Mouse (Mus musculus): ENCODE results near the gene Phc3. TPM values are rescaled to one million over a fixed set of nuclear protein-coding genes. Genes with fewer than 3 reads are reported as not detected.
"Not testable (repeated sequence)": the region's sequence is repeated elsewhere in the genome, so short reads cannot be mapped to it uniquely, and the experiment has no call there.

Gene Phc3
- polyA plus RNA-seq, 1 experiment from 2014 or later: 7.8 TPM

- no peaks in the 10 kb centered on the region for H3K36me3 ChIP-seq (ENCODE audit: insufficient read depth)
- no peak overlapping the region for H3K4me2 ChIP-seq
- no peak for DNase-seq
- no peak overlapping the region for H3K4me3 ChIP-seq (ENCODE audit: low read depth, low read length)
- H3K9me3 ChIP-seq (ENCODE audit: low read depth, low read length): no peaks in the 10 kb centered on the region
- H3K4me1 ChIP-seq (ENCODE audit: insufficient read depth): no peaks in the 10 kb centered on the region
- H3K27ac ChIP-seq (ENCODE audit: low read depth): no peak overlapping the region
- ATAC-seq (ENCODE audit: insufficient read depth): no peak
- no peak overlapping the region for H3K9ac ChIP-seq
- no peaks in the 10 kb centered on the region for H3K27me3 ChIP-seq (ENCODE audit: insufficient read depth, low read length)
- TF ChIP-seq CTCF (IDR thresholded peaks at IDR 0.05; ENCODE audit: low read depth): no peak
- WGBS: 73% methylated on average over 1 of the region's 1 CpGs
These were observed 99.2 kb downstream of the Phc3 start for GRCm38 (mm10) chr3:30869995-30870394.

GRCm38 (mm10) chr3:30868625-30869024 is 100.6 kb downstream of the Phc3 start:
- Histone ChIP-seq H3K27ac (ENCODE audit: low read depth) (no peak overlapping the region), H3K36me3 (ENCODE audit: insufficient read depth) (no peaks in the 10 kb centered on the region), H3K4me1 (ENCODE audit: insufficient read depth) (no peaks in the 10 kb centered on the region), H3K27me3 (ENCODE audit: insufficient read depth, low read length) (no peaks in the 10 kb centered on the region), H3K9ac (no peak overlapping the region), H3K4me3 (ENCODE audit: low read depth, low read length) (no peak overlapping the region), H3K4me2 (no peak overlapping the region), H3K9me3 (ENCODE audit: low read depth, low read length) (no peaks in the 10 kb centered on the region)
- DNase-seq (no peak), ATAC-seq (ENCODE audit: insufficient read depth) (no peak)
- WGBS: 66% methylated on average over 5 of the region's 5 CpGs
- no peak for TF ChIP-seq CTCF (IDR thresholded peaks at IDR 0.05; ENCODE audit: low read depth)

GRCm38 (mm10) chr3:30868176-30868575 is 101.0 kb downstream of the Phc3 start:
- H3K9ac ChIP-seq: no peak overlapping the region
- no peak for TF ChIP-seq CTCF (IDR thresholded peaks at IDR 0.05; ENCODE audit: low read depth)
- no peak overlapping the region for H3K4me3 ChIP-seq (ENCODE audit: low read depth, low read length)
- H3K27ac ChIP-seq (ENCODE audit: low read depth): no peak overlapping the region
- WGBS: 58% methylated on average over 5 of the region's 5 CpGs
- H3K9me3 ChIP-seq (ENCODE audit: low read depth, low read length): no peaks in the 10 kb centered on the region
- H3K4me2 ChIP-seq: no peak overlapping the region
- DNase-seq: no peak
- no peaks in the 10 kb centered on the region for H3K4me1 ChIP-seq (ENCODE audit: insufficient read depth)
- H3K36me3 ChIP-seq (ENCODE audit: insufficient read depth): no peaks in the 10 kb centered on the region
- no peaks in the 10 kb centered on the region for H3K27me3 ChIP-seq (ENCODE audit: insufficient read depth, low read length)
- no peak for ATAC-seq (ENCODE audit: insufficient read depth)

GRCm38 (mm10) chr3:30864640-30865039 is 104.6 kb downstream of the Phc3 start:
- ATAC-seq (ENCODE audit: insufficient read depth) (no peak), DNase-seq (peak; percentile 10)
- no peaks in the 10 kb centered on the region for H3K9me3 ChIP-seq (ENCODE audit: low read depth, low read length)
- 59% methylated on average over 1 of the region's 1 CpGs for WGBS
- no peaks in the 10 kb centered on the region for H3K36me3 ChIP-seq (ENCODE audit: insufficient read depth)
- no peak overlapping the region for H3K4me3 ChIP-seq (ENCODE audit: low read depth, low read length)
- no peak for TF ChIP-seq CTCF (IDR thresholded peaks at IDR 0.05; ENCODE audit: low read depth)
- no peak overlapping the region for H3K27ac ChIP-seq (ENCODE audit: low read depth)
- no peak overlapping the region for H3K9ac ChIP-seq
- H3K27me3 ChIP-seq (ENCODE audit: insufficient read depth, low read length): no peaks in the 10 kb centered on the region
- no peaks in the 10 kb centered on the region for H3K4me1 ChIP-seq (ENCODE audit: insufficient read depth)
- H3K4me2 ChIP-seq: no peak overlapping the region

DNA sequence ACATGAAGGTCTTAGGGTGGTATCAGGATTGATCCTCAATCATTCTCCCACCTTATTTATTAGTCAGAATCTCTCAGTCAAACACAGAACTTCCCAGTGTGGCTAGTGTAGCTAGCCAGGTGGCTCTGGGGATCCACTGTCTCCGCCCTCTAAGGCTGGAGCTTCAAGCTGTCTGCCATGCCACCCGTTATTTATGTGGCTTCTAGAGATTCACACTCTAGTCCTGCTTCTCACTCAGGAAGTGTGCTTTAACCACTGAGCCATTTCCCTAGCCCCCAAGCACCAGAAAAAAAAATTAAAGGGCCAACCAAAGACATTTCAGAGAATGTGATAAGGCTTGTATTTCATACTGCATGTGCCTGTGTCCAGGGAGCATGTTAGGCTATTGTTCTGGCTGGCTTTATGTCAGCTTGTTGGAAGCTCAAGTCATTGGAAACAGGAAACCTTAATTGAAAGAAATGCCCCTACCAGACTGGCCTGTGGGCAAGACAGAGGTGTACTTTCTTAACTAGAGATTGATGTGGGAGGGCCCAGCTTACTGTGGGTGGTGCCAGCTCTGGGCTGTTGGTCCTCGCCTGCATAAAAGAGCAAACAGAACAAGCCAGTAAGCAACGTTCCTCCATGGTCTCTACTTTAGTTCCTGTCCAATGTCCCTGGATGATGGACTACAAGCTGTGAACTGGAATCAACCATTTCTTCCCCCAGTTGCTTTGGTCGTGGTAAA is 105.3 kb downstream of the Phc3 start:
- H3K9ac ChIP-seq: no peak overlapping the region
- DNase-seq (no peak), ATAC-seq (ENCODE audit: insufficient read depth) (no peak)
- no peaks in the 10 kb centered on the region for H3K36me3 ChIP-seq (ENCODE audit: insufficient read depth)
- H3K9me3 ChIP-seq (ENCODE audit: low read depth, low read length): no peaks in the 10 kb centered on the region
- TF ChIP-seq CTCF (IDR thresholded peaks at IDR 0.05; ENCODE audit: low read depth): no peak
- no peak overlapping the region for H3K4me3 ChIP-seq (ENCODE audit: low read depth, low read length)
- H3K4me2 ChIP-seq: no peak overlapping the region
- no peaks in the 10 kb centered on the region for H3K4me1 ChIP-seq (ENCODE audit: insufficient read depth)
- no peak overlapping the region for H3K27ac ChIP-seq (ENCODE audit: low read depth)
- WGBS: 62% methylated on average over 5 of the region's 5 CpGs
- no peaks in the 10 kb centered on the region for H3K27me3 ChIP-seq (ENCODE audit: insufficient read depth, low read length)

GRCm38 (mm10) chr3:30860705-30861104 is 108.5 kb downstream of the Phc3 start:
- WGBS: 70% methylated on average over 4 of the region's 4 CpGs
- no peak overlapping the region for H3K27ac ChIP-seq (ENCODE audit: low read depth)
- H3K9me3 ChIP-seq (ENCODE audit: low read depth, low read length): no peaks in the 10 kb centered on the region
- no peaks in the 10 kb centered on the region for H3K36me3 ChIP-seq (ENCODE audit: insufficient read depth)
- no peak overlapping the region for H3K4me2 ChIP-seq
- H3K4me3 ChIP-seq (ENCODE audit: low read depth, low read length): no peak overlapping the region
- no peaks in the 10 kb centered on the region for H3K4me1 ChIP-seq (ENCODE audit: insufficient read depth)
- no peak for DNase-seq
- no peaks in the 10 kb centered on the region for H3K27me3 ChIP-seq (ENCODE audit: insufficient read depth, low read length)
- no peak for ATAC-seq (ENCODE audit: insufficient read depth)
- H3K9ac ChIP-seq: no peak overlapping the region
- no peak for TF ChIP-seq CTCF (IDR thresholded peaks at IDR 0.05; ENCODE audit: low read depth)

DNA sequence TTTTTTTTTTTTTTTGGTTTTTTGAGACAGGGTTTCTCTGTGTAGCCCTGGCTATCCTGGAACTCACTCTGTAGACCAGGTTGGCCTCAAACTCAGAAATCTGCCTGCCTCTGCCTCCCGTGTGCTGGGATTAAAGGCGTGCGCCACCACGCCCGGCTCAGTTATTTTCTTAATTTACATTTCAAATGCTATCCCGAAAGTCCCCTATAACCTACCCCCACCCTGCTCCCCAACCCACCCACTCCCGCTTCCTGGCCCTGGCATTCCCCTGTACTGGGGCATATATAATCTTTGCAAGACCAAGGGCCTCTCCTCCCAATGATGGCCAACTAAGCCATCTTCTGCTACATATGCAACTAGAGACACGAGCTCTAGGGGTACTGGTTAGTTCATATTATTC is 109.6 kb downstream of the Phc3 start:
- H3K27me3 ChIP-seq (ENCODE audit: insufficient read depth, low read length); H3K4me3 ChIP-seq (ENCODE audit: low read depth, low read length); H3K9me3 ChIP-seq (ENCODE audit: low read depth, low read length); ATAC-seq (ENCODE audit: insufficient read depth); H3K36me3 ChIP-seq (ENCODE audit: insufficient read depth); H3K27ac ChIP-seq (ENCODE audit: low read depth); H3K4me1 ChIP-seq (ENCODE audit: insufficient read depth); H3K9ac ChIP-seq; DNase-seq; H3K4me2 ChIP-seq: not testable (repeated sequence)
- 89% methylated on average over 8 of the region's 8 CpGs for WGBS
